Mouse (Mus musculus) spleen, adult 2 months (tissue): ENCODE results near the gene Tnip1. TPM values are rescaled to one million over a fixed set of nuclear protein-coding genes. Genes with fewer than 3 reads are reported as not detected.
A peak's percentile ranks its signal among the peaks of the same experiment; 100 is the strongest.

ENCODE experiments used
- DNase-seq, 2 experiments: peaks; one replicate each; pipeline versions ENCODE4 v3.0.0 to v3.0.0-alpha.2; 2012 to 2021; ENCODE audit warnings: low spot score in 2 of 2, low read depth in 1 of 2
- H3K27ac ChIP-seq: fragments of 200-500 bp; 2 replicates; pipeline ENCODE4 v1.5.1; 2012; ENCODE audit warnings: low read length, inconsistent platforms; ENCODE audit not compliant: insufficient read depth
- H3K27me3 ChIP-seq: fragments of 200-500 bp; 2 replicates; pipeline ENCODE4 v1.6.1; 2012; ENCODE audit warnings: mild to moderate bottlenecking, moderate library complexity, low read length, inconsistent platforms; ENCODE audit not compliant: control insufficient read depth, insufficient read depth
- H3K36me3 ChIP-seq: fragments of 200-500 bp; 2 replicates; pipeline ENCODE4 v1.6.1; 2012; ENCODE audit warnings: mild to moderate bottlenecking, low read length, inconsistent platforms; ENCODE audit not compliant: control insufficient read depth, insufficient read depth
- H3K4me1 ChIP-seq: fragments of 200-500 bp; 2 replicates; pipeline ENCODE4 v1.6.1; 2011; ENCODE audit warnings: inconsistent platforms; ENCODE audit not compliant: control insufficient read depth, insufficient read depth, insufficient read length
- H3K4me3 ChIP-seq: fragments of 200-500 bp; 2 replicates; pipeline ENCODE4 v1.5.1; 2011; ENCODE audit warnings: mild to moderate bottlenecking, inconsistent platforms; ENCODE audit not compliant: insufficient read depth, insufficient read length; ENCODE audit errors: extremely low read depth
- CTCF ChIP-seq: fragments of 200-500 bp; IDR thresholded peaks from 2 replicates; pipeline ENCODE4 v1.5.1; 2011; ENCODE audit warnings: mild to moderate bottlenecking, inconsistent platforms; ENCODE audit not compliant: insufficient read depth, insufficient read length, insufficient replicate concordance; ENCODE audit errors: extremely low read depth
- POLR2A ChIP-seq: fragments of 200-500 bp; IDR thresholded peaks from 2 replicates; pipeline ENCODE4 v1.6.1; 2011; ENCODE audit warnings: low read depth, low read length, inconsistent platforms
- WGBS: fragments of 180-500 bp; shearing (Covaris S2); methylation state at CpG from one replicate; pipeline ENCODE4 v1.1.7; 2018; 5-methylcytosine and 5-hydroxymethylcytosine counted together
- polyA plus RNA-seq: library from polyadenylated mRNA; depleted of rRNA; stranded (reverse); fragments of >200 nt; gene quantifications from 2 replicates; pipeline ENCODE4 v1.2.3, GENCODE M21; 2012

Gene Tnip1
- polyA plus RNA-seq, 1 experiment = 54.6 TPM

DNA sequence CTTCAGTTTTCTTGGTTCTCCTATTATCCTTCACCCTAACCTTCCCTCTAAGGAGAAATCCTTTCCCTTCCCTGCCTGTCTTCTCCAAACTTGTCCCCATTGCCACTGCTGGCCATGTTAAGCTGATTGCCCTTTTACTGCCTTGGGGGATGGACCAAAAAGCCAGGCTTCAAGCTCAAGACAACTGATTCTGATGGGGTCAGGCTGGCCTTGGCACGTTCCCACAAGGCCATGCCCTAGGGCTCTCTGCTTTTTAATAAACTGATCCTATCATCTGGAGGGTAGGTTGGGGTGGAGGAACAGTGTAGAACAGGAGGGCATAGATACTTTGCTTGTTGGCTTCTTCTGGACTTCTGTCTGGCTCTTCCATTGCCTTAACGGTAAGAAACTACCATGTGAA, 77.3 kb downstream of the Tnip1 start:
- DNase-seq = no peak
- Histone ChIP-seq H3K36me3 (no peaks in the 10 kb centered on the region), H3K27ac (peak overlapping the region; percentile 46; the same call in 1 of the 2 replicates), H3K4me3 (no peak overlapping the region), H3K4me1 (peaks cover 6% of the 10 kb centered on the region; the same call in 1 of the 2 replicates), H3K27me3 (no peaks in the 10 kb centered on the region)
- WGBS = 85% methylated on average over 2 of the region's 2 CpGs
- TF ChIP-seq CTCF = no peak
- TF ChIP-seq POLR2A = no peak

DNA sequence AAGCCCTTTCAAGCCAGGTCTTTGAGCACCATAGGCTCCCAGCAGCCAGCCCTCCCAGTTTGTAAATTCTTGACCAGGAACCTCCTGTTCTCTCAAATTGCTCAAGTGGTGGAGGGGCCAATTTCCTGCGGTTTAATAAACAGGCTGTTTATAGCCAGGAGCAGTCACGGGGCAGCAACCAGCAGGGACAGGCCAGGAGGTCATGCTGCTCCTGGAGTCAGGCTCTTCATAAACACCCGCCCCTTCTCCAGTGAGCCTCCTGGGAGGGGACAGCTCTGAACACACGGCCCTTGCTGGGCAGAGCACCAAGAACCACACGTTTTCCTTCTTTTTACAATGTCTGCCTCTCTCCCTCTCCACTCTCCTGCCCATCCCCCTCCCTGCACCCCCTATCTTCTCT, 77.8 kb downstream of the Tnip1 start:
- no peak overlapping the region for H3K4me3 ChIP-seq
- H3K36me3 ChIP-seq = no peaks in the 10 kb centered on the region
- peaks cover 6% of the 10 kb centered on the region; the same call in 1 of the 2 replicates for H3K4me1 ChIP-seq
- peak overlapping the region; percentile 46 for H3K27ac ChIP-seq
- no peaks in the 10 kb centered on the region for H3K27me3 ChIP-seq
- DNase-seq = no peak
- WGBS = 54% methylated on average over 5 of the region's 5 CpGs
- TF ChIP-seq POLR2A (no peak), CTCF (no peak)

DNA sequence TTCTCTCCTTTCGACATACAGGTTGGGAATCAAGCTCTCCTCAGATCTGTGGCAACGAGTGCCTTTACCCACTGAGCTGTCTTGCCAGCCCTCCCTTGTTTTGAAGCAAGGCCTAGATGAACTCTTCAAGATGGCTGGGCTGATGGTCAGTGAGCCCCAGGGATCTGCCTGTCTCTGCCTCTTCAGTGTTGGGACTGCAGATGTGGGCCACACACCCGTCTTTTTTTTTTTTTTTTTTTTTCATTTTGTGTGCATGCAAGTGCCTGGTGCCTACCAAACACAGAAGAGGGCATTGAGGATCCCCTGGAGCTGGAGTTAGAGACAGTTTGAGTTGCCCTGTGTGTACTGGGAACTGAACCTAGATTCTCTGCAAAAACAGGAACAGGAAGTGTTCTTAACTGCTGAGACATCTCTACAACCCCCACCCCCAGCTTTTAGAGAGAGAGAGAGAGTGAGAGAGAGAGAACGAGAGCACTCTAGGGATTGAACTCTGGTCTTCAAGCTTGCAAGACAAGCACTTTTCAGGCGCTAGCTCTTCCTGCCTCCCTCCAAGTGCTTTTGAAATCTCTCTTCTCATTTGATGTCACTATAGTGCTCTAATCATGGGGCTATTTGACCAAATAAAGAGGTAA, 78.4 kb downstream of the Tnip1 start:
- H3K27me3 ChIP-seq = no peaks in the 10 kb centered on the region
- peak overlapping the region; percentile 45 for H3K27ac ChIP-seq
- DNase-seq = no peak
- no peak overlapping the region for H3K4me3 ChIP-seq
- peaks cover 6% of the 10 kb centered on the region; the same call in 1 of the 2 replicates for H3K4me1 ChIP-seq
- TF ChIP-seq POLR2A = no peak
- no peak for TF ChIP-seq CTCF
- H3K36me3 ChIP-seq = no peaks in the 10 kb centered on the region
- WGBS = 46% methylated on average over 5 of the region's 5 CpGs

DNA sequence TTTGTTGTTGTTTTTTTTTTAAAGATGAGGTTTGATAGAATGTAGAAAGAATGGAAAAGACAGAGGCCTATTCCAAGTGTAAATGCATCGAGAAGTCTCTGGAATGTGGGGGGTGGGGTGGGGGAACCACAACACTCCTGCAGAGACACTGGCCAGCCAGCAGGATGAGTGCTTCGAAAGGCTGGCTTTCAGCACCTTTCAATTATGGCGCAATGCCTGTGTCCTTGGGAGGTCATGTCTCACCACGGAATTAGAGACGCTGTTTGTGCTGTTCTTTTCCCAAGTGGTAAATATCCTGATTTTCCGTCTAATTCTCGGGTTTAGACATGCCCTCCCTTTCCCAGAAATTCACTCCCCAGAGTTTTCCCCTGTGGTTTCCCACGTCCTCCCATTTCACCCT, 80.0 kb downstream of the Tnip1 start:
- Histone ChIP-seq H3K27me3 (no peaks in the 10 kb centered on the region), H3K27ac (no peak overlapping the region), H3K4me1 (peaks cover 6% of the 10 kb centered on the region; the same call in 1 of the 2 replicates), H3K4me3 (no peak overlapping the region), H3K36me3 (no peaks in the 10 kb centered on the region)
- TF ChIP-seq CTCF = no peak
- TF ChIP-seq POLR2A = no peak
- WGBS = 89% methylated on average over 8 of the region's 8 CpGs
- no peak for DNase-seq

DNA sequence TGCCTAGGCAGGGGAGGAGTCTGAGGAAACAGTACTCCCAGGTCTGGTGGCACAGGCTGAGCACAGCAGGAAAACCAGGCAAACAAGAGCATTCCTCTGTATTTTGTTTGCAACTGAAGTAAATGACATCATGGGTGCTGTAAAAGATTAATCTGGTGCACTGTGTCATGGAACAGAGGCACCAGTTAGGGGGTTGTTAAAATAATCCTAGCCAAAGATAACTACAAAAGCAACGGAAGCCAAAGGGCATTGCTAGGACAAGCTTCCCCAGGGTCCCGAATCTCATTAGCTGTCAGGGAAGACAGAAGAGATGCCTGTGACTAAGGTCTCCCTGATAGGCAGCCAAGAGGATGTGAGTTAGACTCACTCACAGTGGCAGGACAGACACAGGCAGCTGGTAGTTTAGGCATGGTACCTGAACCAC, 81.7 kb downstream of the Tnip1 start:
- Histone ChIP-seq H3K36me3 (no peaks in the 10 kb centered on the region), H3K27me3 (no peaks in the 10 kb centered on the region), H3K27ac (no peak overlapping the region), H3K4me3 (no peak overlapping the region), H3K4me1 (peaks cover 6% of the 10 kb centered on the region; the same call in 1 of the 2 replicates)
- WGBS = 84% methylated on average over 2 of the region's 2 CpGs
- TF ChIP-seq POLR2A (no peak), CTCF (no peak)
- no peak for DNase-seq

DNA sequence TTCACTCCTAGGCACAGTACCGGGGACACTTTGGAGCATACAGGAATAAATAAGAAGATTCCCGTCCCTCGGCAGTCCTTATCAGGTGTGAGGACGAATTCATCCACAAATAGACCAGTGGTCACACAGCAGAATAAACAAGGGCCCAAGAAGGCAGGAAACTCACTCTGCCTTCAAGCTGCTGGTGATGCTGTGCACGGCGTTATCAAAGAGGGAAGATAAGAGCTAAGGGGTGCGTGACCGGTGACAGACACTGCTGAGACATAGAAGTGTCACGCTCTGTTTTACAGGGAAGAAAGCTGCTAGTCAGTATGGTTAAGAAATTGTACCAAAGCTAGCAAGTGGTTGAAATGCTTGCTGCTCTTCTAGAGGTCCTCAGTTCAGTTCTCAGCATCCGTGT, 82.8 kb downstream of the Tnip1 start:
- 75% methylated on average over 10 of the region's 10 CpGs for WGBS
- TF ChIP-seq POLR2A = no peak
- no peak for TF ChIP-seq CTCF
- H3K4me3 ChIP-seq = no peak overlapping the region
- DNase-seq = no peak
- H3K36me3 ChIP-seq = no peaks in the 10 kb centered on the region
- no peaks in the 10 kb centered on the region for H3K27me3 ChIP-seq
- no peak overlapping the region for H3K27ac ChIP-seq
- peaks cover 6% of the 10 kb centered on the region; the same call in 1 of the 2 replicates for H3K4me1 ChIP-seq

DNA sequence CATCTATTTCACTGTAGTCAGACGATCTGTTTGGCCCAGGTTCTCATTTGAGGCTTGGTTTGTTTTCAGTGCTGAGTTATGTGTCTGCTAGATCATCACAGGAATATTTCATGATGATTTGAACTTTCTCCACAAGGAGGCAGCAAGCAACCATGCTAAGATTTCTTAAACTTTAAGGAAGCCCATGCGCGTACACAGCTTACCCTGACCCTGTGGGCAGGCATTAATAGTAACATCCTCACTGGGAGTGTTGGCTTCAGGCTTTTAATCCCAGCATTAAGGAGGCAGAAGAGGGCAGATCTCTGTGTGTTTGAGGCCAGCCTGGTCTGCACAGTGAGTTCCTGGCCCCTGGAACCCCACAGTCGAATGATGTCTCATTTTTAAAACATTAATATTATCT, 83.3 kb downstream of the Tnip1 start:
- WGBS = 33% methylated on average over 4 of the region's 4 CpGs
- DNase-seq = peak; percentile 27 to 52
- Histone ChIP-seq H3K4me1 (peaks cover 5% of the 10 kb centered on the region; the same call in 1 of the 2 replicates), H3K36me3 (no peaks in the 10 kb centered on the region), H3K27me3 (no peaks in the 10 kb centered on the region), H3K4me3 (no peak overlapping the region), H3K27ac (no peak overlapping the region)
- TF ChIP-seq POLR2A (no peak), CTCF (peak; percentile 40; the same call in 1 of the 2 replicates)

DNA sequence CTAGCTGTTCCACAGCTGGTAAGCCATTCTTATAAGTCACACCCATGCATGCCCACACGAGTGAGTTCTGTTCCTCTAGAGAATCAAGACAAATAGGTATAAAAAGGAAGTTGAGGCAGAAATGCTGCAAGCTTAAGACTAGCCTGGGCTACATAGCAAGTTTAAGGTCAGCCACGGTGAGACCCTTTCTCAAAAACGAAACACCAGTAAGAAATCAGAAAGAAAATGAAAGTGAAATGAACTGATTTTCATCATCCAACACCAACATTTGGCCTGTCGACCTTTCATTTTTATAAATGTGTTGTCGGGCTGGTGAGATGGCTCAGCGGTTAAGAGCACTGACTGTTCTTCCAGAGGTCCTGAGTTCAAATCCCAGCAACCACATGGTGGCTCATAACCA, 83.8 kb downstream of the Tnip1 start:
- WGBS = 61% methylated on average over 6 of the region's 6 CpGs
- Histone ChIP-seq H3K4me3 (no peak overlapping the region), H3K4me1 (no peaks in the 10 kb centered on the region), H3K27me3 (no peaks in the 10 kb centered on the region), H3K27ac (no peak overlapping the region), H3K36me3 (peaks cover 2% of the 10 kb centered on the region)
- TF ChIP-seq CTCF (no peak), POLR2A (no peak)
- no peak for DNase-seq
